In genomic region chr5:3646991-3647707, GRCm38 (mm10) we compare ENCODE assay signal across 8 mouse cellular contexts. TPM values are rescaled to one million over a fixed set of nuclear protein-coding genes. Genes with fewer than 3 reads are reported as not detected.
DNase-seq lines count a peak whose midpoint lies in the region.

No protein-coding gene starts in this region.

- DNase-seq in MEL-GATA-1-ER (ENCODE audit: extremely low read depth, low read depth) = peak; percentile 62
- DNase-seq in c-Kit-negative CD71-positive TER-119-positive erythroid progenitor cells, embryonic 14.5 days (ENCODE audit: low read depth, low spot score) = peak; percentile 47
- DNase-seq in fibroblast of lung, adult 2 months (ENCODE audit: low read depth) = peak; percentile 33
- peak; percentile 51 to 56 for DNase-seq in heart, postnatal 36 days
- peak; percentile 33 to 64 for DNase-seq in layer of hippocampus, postnatal 10 days (ENCODE audit: low spot score in 2 of 2)
- peak; percentile 59 for DNase-seq in lung, postnatal 14 days
- peak; percentile 69 for DNase-seq in retina, embryonic 14.5 days (ENCODE audit: low spot score)
- DNase-seq in thymus, postnatal 36 days = peak; percentile 54 to 63

- intact Hi-C loops in heart, postnatal 36 days (cut with DNase I) = loop anchor here (2.0 to 10.0 kb wide), 4 partner anchors 50 to 548 kb away; partner anchors contain the start of genes Ankib1, Krit1, Mterf1b and Pex1

RNA-seq across cellular contexts. Expression of gene Tmbim7, which starts 3.8 kb away (rescaled TPM):
- total RNA-seq in heart, postnatal 36 days (2021) = not detected
- total RNA-seq in layer of hippocampus, postnatal 10 days (2021) = not detected

RNA-seq across cellular contexts. Expression of gene Gatad1, which starts 9.8 kb away (rescaled TPM):
- total RNA-seq in heart, postnatal 36 days (2021) = 100 to 1,000 TPM in 1 of 2 experiments, 10 to 100 TPM in 1; 100.0 to 107 TPM
- 100 to 1,000 TPM; 112 to 131 TPM for total RNA-seq in layer of hippocampus, postnatal 10 days (2021)

RNA-seq across cellular contexts. Expression of gene Rbm48, which starts 50.8 kb away (rescaled TPM):
- total RNA-seq in heart, postnatal 36 days (2021) = 1 to 10 TPM; 5.4 to 5.5 TPM
- total RNA-seq in layer of hippocampus, postnatal 10 days (2021) = 10 to 100 TPM; 11.2 to 12.7 TPM

RNA-seq across cellular contexts. Expression of gene Pex1, which starts 51.3 kb away (rescaled TPM):
- total RNA-seq in heart, postnatal 36 days (2021) = 1 to 10 TPM; 9.1 to 9.5 TPM
- total RNA-seq in layer of hippocampus, postnatal 10 days (2021) = 10 to 100 TPM; 22.9 to 27.5 TPM

Comparison
In these comparisons a context has a peak if more than half of its experiments do, and no peak if none do; other contexts are left out.
1. Peak in every context shown above with its lines: DNase-seq.